Mouse (Mus musculus): ENCODE measurements at regions not wholly inside any gene's neighbourhood (a gene's known extent, or its start where the extent isn't known, plus 50 kb on each side); places are given as distances from the start of the nearest gene placed in this dataset. TPM values are rescaled to one million over a fixed set of nuclear protein-coding genes. Genes with fewer than 3 reads are reported as not detected.

DNA sequence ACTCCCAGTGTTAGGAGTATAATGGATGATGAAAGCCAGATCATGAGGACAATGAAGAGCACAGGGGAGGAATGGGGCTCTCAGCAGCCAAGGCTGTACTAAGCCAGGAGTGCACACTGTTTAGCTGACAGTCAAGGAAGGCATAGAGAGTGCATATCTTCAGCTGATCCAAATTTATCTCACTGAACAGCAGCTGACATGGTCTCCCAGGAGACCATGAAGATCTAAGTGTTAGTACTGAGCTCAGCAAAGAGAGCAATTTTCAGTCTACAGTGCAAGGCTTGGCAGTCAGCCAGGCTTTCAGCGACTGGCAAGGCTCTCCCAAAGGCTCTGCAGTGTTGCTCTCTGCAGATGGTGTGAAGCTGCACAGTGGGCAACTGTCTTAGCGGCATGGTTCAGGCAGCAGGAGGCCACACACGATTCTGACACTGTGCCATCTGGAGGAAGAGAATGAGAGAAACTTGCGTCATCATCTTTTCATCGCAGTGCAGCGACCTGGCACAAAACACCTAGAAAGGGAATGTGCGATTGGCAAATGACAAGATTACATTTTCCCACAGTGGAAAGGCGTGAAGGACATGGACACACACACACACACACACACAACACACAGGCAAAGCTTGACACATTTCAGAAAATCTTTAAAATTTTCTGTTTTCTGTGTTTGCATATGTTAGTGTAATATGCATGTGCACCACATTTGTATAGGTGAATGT is 66.7 kb upstream of the Zcchc13 start:
- Histone ChIP-seq H3K4me1 (peaks cover 24% of the 10 kb centered on the region), H3K27ac (peak overlapping the region; percentile 87), H3K9me3 (replicated peaks) (no peaks in the 10 kb centered on the region), H3K9ac (no peak overlapping the region), H3K27me3 (no peaks in the 10 kb centered on the region), H3K4me2 (no peak overlapping the region), H3K4me3 (no peak overlapping the region), H3K36me3 (ENCODE audit: poor library complexity, severe bottlenecking) (no peaks in the 10 kb centered on the region)
- WGBS, result 5% methylated on average over 8 of the region's 8 CpGs
- ATAC-seq, result peak; percentile 99

DNA sequence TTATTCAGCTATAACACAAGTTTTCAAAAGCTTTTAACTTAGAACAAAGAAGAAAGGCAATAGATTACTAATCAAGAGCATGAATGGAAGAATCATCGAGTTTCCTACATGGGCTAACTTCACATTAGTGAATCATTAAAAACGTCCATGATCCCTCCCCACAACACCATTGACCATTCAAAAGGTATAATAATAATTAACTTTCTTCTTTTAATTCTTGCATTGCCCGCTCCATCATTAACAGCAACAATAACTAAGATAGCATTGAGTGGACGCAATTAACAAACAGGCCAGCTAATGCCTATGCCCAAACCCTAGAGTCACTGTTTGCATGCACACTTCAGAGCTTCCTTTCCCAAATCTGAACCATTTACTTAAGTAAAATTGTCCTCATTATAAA is 57.0 kb upstream of the Zcchc13 start:
- Histone ChIP-seq H3K4me2 (no peak overlapping the region), H3K36me3 (ENCODE audit: poor library complexity, severe bottlenecking) (peaks cover 6% of the 10 kb centered on the region; the same call in 1 of the 2 replicates), H3K9ac (no peak overlapping the region), H3K4me1 (no peaks in the 10 kb centered on the region), H3K9me3 (replicated peaks) (no peaks in the 10 kb centered on the region), H3K4me3 (no peak overlapping the region), H3K27me3 (no peaks in the 10 kb centered on the region), H3K27ac (no peak overlapping the region)
- WGBS, result 80% methylated on average over 4 of the region's 4 CpGs
- ATAC-seq, result no peak

DNA sequence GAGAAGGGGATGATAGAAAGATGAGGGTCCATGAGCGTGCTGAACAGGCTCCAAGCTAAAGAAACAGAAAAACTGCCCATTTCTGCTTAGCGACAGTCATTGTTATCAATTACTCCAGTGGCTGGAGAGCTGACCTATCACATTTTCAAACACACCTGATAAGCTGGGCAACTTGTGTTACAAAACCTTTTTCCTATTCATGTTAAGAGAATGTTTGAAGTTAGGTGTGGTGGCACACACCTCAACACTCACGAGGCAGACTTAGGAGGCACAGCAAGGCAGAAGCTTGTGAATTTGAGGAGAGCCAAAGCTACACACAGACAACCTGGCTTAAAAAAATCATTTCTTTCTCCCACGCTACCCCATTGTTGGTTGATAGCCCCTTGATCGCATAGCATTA is 50.9 kb upstream of the Zcchc13 start:
- no peak overlapping the region for H3K9ac ChIP-seq
- no peaks in the 10 kb centered on the region for H3K4me1 ChIP-seq
- no peaks in the 10 kb centered on the region for H3K27me3 ChIP-seq
- H3K9me3 ChIP-seq (replicated peaks), result no peaks in the 10 kb centered on the region
- H3K27ac ChIP-seq, result no peak overlapping the region
- H3K4me2 ChIP-seq, result no peak overlapping the region
- ATAC-seq, result no peak
- 93% methylated on average over 5 of the region's 5 CpGs for WGBS
- no peak overlapping the region for H3K4me3 ChIP-seq
- H3K36me3 ChIP-seq (ENCODE audit: poor library complexity, severe bottlenecking), result 0 out of 2 replicates have a peak, but pooled peaks cover 5% of the 10 kb centered on the region

MicroRNAs in the stretch of these regions (microRNA counts, 519-probe panel; counts per million panel counts)
- microRNA mmu-miR-374 (4,742 counts per million, percentile 88 among the panel's probes with 10 or more counts), microRNA mmu-miR-421 (3,696 counts per million, percentile 73 among the panel's probes with 10 or more counts)

Small RNAs in the stretch of these regions (microRNA-seq; reads per million reads assigned to microRNA genes)
- not detected for gene Mir374b
- gene Mir374c, result not detected
- 760 reads per million, percentile 76 among the genes with 10 or more reads in this experiment for gene Mir421

Measured in forebrain, embryonic 13.5 days (tissue).